Mouse (Mus musculus): ENCODE results near the gene Fsip1. TPM values are rescaled to one million over a fixed set of nuclear protein-coding genes. Genes with fewer than 3 reads are reported as not detected.

The Fsip1 gene
- polyA plus RNA-seq, 1 experiment, result 0.14 TPM

DNA sequence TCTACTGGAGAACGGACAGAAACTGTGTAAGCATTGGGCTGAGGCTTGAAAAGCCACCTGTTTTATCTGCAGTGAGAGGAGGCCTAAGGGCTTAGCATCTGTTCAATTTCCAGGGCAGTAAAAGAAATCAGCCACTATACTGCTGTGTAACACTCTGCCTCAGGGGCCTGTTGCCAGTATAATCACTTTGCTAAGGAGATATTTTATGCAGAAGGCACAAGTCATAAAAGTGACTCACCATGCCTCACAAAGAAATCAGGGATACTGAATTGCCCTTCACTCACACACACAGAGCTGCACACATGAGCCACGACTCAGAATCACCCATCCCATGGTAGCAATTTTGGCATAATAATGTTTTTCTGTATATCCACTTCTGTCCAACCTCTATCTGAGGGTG lies 140.6 kb downstream of the Fsip1 start:
- H3K36me3 ChIP-seq (ENCODE audit: control insufficient read depth, insufficient read depth), result peaks cover 57% of the 10 kb centered on the region
- no peaks in the 10 kb centered on the region for H3K27me3 ChIP-seq (ENCODE audit: control insufficient read depth, insufficient read depth, insufficient read length)
- no peak overlapping the region for H3K4me3 ChIP-seq
- peaks cover 39% of the 10 kb centered on the region for H3K79me2 ChIP-seq (ENCODE audit: control insufficient read depth, insufficient read depth)
- H3K4me2 ChIP-seq (ENCODE audit: low read depth), result peak overlapping the region; percentile 74
- no peak overlapping the region for H3ac ChIP-seq (ENCODE audit: control insufficient read depth, insufficient read length)
- TF ChIP-seq MYOG (IDR thresholded peaks at IDR 0.05; ENCODE audit: control insufficient read depth in 1 of 3, insufficient read depth in 1 of 3, insufficient read length in 2 of 3, low read depth in 2 of 3), result no peak
- no peak for TF ChIP-seq REST (IDR thresholded peaks at IDR 0.05; ENCODE audit: insufficient read depth, insufficient read length)
- no peak for TF ChIP-seq E2F4 (IDR thresholded peaks at IDR 0.05; ENCODE audit: insufficient read depth)
- TF ChIP-seq TCF12 (IDR thresholded peaks at IDR 0.05; ENCODE audit: insufficient read depth, poor library complexity, severe bottlenecking), result no peak
- no peak for TF ChIP-seq SRF (IDR thresholded peaks at IDR 0.05; ENCODE audit: control insufficient read depth, insufficient read length, low read depth)

DNA sequence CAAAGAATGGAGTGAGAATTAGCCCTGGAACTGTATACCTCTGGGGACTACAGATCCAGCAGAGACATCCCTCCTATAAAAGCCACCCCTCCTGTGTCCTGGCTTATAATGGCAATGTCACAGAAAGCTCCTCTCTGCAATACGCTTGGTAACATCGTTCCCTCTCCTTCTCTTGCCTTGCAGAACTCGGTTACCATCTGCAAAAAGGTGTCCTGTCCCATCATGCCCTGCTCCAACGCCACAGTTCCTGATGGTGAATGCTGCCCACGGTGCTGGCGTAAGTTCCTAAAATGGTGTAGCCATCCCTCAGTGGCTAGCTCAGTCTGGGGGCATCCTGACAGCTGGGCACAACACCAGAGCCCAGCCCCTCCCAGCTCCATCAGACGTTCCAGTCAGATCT lies 141.1 kb downstream of the Fsip1 start:
- Histone ChIP-seq H3K36me3 (ENCODE audit: control insufficient read depth, insufficient read depth) (peaks cover 52% of the 10 kb centered on the region), H3ac (ENCODE audit: control insufficient read depth, insufficient read length) (no peak overlapping the region), H3K27me3 (ENCODE audit: control insufficient read depth, insufficient read depth, insufficient read length) (no peaks in the 10 kb centered on the region), H3K4me3 (no peak overlapping the region), H3K79me2 (ENCODE audit: control insufficient read depth, insufficient read depth) (peaks cover 39% of the 10 kb centered on the region), H3K4me2 (ENCODE audit: low read depth) (peak overlapping the region; percentile 74)
- peak in 1 of 3 experiments; percentile 9 for TF ChIP-seq MYOG (IDR thresholded peaks at IDR 0.05; ENCODE audit: control insufficient read depth in 1 of 3, insufficient read depth in 1 of 3, insufficient read length in 2 of 3, low read depth in 2 of 3)
- TF ChIP-seq POLR2AphosphoS2 (IDR thresholded peaks at IDR 0.05; ENCODE audit: insufficient read length, low read depth), result peak; percentile 42
- TF ChIP-seq TCF3 (IDR thresholded peaks at IDR 0.05; ENCODE audit: insufficient read length, low read depth), result no peak
- peak in 1 of 3 experiments; percentile 3 for TF ChIP-seq MYOD1 (IDR thresholded peaks at IDR 0.05; ENCODE audit: control insufficient read depth in 1 of 3, insufficient read length in 2 of 3, low read depth in 2 of 3)

DNA sequence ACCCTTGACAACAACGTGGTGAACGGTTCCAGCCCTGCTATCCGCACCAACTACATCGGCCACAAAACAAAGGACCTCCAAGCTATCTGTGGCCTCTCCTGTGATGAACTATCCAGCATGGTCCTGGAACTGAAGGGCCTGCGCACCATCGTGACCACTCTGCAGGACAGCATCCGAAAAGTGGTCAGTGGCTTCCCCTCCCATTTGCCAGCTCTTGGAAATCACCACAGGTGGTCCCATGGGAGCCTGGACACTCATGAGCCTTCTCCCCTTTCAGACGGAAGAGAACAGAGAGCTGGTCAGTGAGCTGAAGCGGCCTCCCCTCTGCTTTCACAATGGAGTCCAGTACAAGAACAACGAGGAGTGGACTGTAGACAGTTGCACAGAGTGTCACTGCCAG lies 142.1 kb downstream of the Fsip1 start:
- Histone ChIP-seq H3K79me2 (ENCODE audit: control insufficient read depth, insufficient read depth) (peaks cover 39% of the 10 kb centered on the region), H3K36me3 (ENCODE audit: control insufficient read depth, insufficient read depth) (peaks cover 42% of the 10 kb centered on the region), H3K4me3 (peak overlapping the region; percentile 66), H3K4me2 (ENCODE audit: low read depth) (peak overlapping the region; percentile 74), H3ac (ENCODE audit: control insufficient read depth, insufficient read length) (no peak overlapping the region), H3K27me3 (ENCODE audit: control insufficient read depth, insufficient read depth, insufficient read length) (no peaks in the 10 kb centered on the region)
- TF ChIP-seq E2F4 (IDR thresholded peaks at IDR 0.05; ENCODE audit: insufficient read depth) (no peak), POLR2A (IDR thresholded peaks at IDR 0.05; ENCODE audit: insufficient read length, low read depth) (peak; percentile 17)

DNA sequence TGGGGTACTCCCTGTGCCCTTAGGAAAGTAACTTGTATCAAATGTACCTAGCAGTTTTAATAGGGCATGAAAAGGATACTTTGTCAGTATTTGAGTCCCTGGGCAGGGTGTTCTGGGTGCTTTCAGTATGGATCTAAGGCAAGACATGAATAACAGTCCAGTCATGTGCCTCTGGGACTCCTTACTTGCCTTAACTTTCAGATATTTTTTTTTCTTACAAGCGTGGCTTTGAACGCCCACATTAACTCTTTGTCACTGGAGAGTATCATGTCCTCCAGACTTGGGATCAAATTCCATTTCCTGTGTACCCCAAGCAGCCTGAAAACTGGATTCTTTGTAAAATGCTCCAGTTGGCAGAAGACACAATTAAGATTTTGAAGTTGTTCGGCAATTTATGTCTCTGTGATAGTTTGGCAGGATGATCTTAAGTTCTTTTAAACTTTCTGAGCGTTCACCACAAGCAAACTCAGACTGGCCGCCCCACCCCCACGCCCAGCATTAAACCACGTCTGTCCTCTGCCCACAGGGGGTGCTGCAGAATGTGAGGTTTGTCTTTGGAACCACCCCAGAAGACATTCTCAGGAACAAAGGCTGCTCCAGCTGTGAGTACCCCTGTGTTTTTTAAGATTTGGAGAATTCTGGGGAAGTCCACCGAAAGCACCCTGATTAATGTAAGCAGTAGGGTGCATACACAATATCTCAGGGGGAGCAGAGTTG lies 142.8 kb downstream of the Fsip1 start:
- TF ChIP-seq MAX (IDR thresholded peaks at IDR 0.05; ENCODE audit: low read depth) (no peak), MYOD1 (IDR thresholded peaks at IDR 0.05; ENCODE audit: control insufficient read depth in 1 of 3, insufficient read length in 2 of 3, low read depth in 2 of 3) (no peak), USF1 (IDR thresholded peaks at IDR 0.05; ENCODE audit: low read depth) (no peak), E2F4 (IDR thresholded peaks at IDR 0.05; ENCODE audit: insufficient read depth) (no peak)
- peaks cover 35% of the 10 kb centered on the region for H3K36me3 ChIP-seq (ENCODE audit: control insufficient read depth, insufficient read depth)

DNA sequence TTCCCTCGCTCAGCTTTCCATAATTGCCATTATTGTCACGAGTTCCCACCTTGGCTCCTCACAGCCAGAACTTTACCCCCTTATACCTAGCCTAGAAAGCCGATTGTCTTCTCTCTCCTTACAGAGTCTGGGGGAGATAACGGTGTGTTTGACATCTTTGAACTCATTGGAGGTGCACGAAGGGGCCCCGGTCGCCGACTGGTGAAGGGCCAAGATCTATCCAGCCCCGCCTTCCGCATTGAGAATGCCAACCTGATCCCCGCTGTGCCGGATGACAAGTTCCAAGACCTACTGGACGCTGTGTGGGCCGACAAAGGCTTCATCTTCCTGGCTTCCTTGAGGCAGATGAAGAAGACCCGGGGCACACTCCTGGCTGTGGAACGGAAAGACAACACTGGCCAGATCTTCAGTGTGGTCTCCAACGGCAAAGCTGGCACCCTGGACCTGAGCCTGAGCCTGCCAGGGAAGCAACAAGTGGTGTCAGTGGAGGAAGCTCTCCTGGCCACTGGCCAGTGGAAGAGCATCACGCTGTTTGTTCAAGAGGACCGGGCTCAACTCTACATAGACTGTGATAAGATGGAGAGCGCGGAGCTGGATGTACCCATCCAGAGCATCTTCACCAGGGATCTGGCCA lies 143.8 kb downstream of the Fsip1 start:
- Histone ChIP-seq H3K4me3 (peak overlapping the region; percentile 66), H3K36me3 (ENCODE audit: control insufficient read depth, insufficient read depth) (peaks cover 27% of the 10 kb centered on the region), H3K4me2 (ENCODE audit: low read depth) (peak overlapping the region; percentile 74), H3K79me2 (ENCODE audit: control insufficient read depth, insufficient read depth) (peaks cover 39% of the 10 kb centered on the region), H3ac (ENCODE audit: control insufficient read depth, insufficient read length) (peak overlapping the region; percentile 5), H3K27me3 (ENCODE audit: control insufficient read depth, insufficient read depth, insufficient read length) (no peaks in the 10 kb centered on the region)
- TF ChIP-seq E2F4 (IDR thresholded peaks at IDR 0.05; ENCODE audit: insufficient read depth) (no peak), CEBPB (IDR thresholded peaks at IDR 0.05; ENCODE audit: insufficient read depth, poor library complexity, severe bottlenecking) (no peak), MYOG (IDR thresholded peaks at IDR 0.05; ENCODE audit: control insufficient read depth in 1 of 3, insufficient read depth in 1 of 3, insufficient read length in 2 of 3, low read depth in 2 of 3) (no peak), USF1 (IDR thresholded peaks at IDR 0.05; ENCODE audit: low read depth) (no peak), TCF12 (IDR thresholded peaks at IDR 0.05; ENCODE audit: insufficient read depth, poor library complexity, severe bottlenecking) (no peak), POLR2A (IDR thresholded peaks at IDR 0.05; ENCODE audit: insufficient read length, low read depth) (no peak), REST (IDR thresholded peaks at IDR 0.05; ENCODE audit: insufficient read depth, insufficient read length) (no peak), TCF3 (IDR thresholded peaks at IDR 0.05; ENCODE audit: insufficient read length, low read depth) (no peak), MYOD1 (IDR thresholded peaks at IDR 0.05; ENCODE audit: control insufficient read depth in 1 of 3, insufficient read length in 2 of 3, low read depth in 2 of 3) (no peak)

More for the DNA sequence above, 142.8 kb downstream of the Fsip1 start:
- Histone ChIP-seq H3K4me2 (ENCODE audit: low read depth) (peak overlapping the region; percentile 74), H3K4me3 (peak overlapping the region; percentile 66), H3K79me2 (ENCODE audit: control insufficient read depth, insufficient read depth) (peaks cover 39% of the 10 kb centered on the region), H3K27me3 (ENCODE audit: control insufficient read depth, insufficient read depth, insufficient read length) (no peaks in the 10 kb centered on the region), H3ac (ENCODE audit: control insufficient read depth, insufficient read length) (no peak overlapping the region)
